Mouse (Mus musculus) intestine, embryonic 16.5 days (tissue): ENCODE data around the gene Ulk4. TPM values are rescaled to one million over a fixed set of nuclear protein-coding genes. Genes with fewer than 3 reads are reported as not detected.

Experiments
- ATAC-seq: fragments of 200-750 bp; cut with Nextera tagmentation; 2 replicates; pipeline ENCODE4 v1.8.0; 2017; ENCODE audit warnings: moderate TSS enrichment, moderate library complexity
- H3K27ac ChIP-seq: fragments of 300-500 bp; sonication (generic); 2 replicates; pipeline ENCODE4 v1.5.1; 2014; ENCODE audit warnings: mild to moderate bottlenecking, low read length
- H3K27me3 ChIP-seq: fragments of 300-500 bp; sonication (generic); replicated peaks from 2 replicates; pipeline ENCODE4 v1.6.1; 2014; ENCODE audit warnings: low read length, control low read depth, mixed read lengths; ENCODE audit not compliant: control insufficient read depth, insufficient read depth
- H3K36me3 ChIP-seq: fragments of 300-500 bp; sonication (generic); 2 replicates; pipeline ENCODE4 v1.6.1; 2014; ENCODE audit warnings: low read length, control low read depth; ENCODE audit not compliant: control insufficient read depth, insufficient read depth
- H3K4me1 ChIP-seq: fragments of 300-500 bp; sonication (generic); 2 replicates; pipeline ENCODE4 v1.6.1; 2014; ENCODE audit warnings: low read length, control low read depth, mixed read lengths; ENCODE audit not compliant: control insufficient read depth, insufficient read depth
- H3K4me2 ChIP-seq: fragments of 300-500 bp; sonication (generic); 2 replicates; pipeline ENCODE4 v1.6.1; 2014; ENCODE audit warnings: low read depth, low read length, control low read depth
- H3K4me3 ChIP-seq: fragments of 300-500 bp; sonication (generic); 2 replicates; pipeline ENCODE4 v1.5.1; 2014; ENCODE audit warnings: mild to moderate bottlenecking, low read length
- H3K9ac ChIP-seq: fragments of 300-500 bp; sonication (generic); 2 replicates; pipeline ENCODE4 v1.6.1; 2014; ENCODE audit warnings: low read depth, low read length
- H3K9me3 ChIP-seq: fragments of 300-500 bp; sonication (generic); 2 replicates; pipeline ENCODE4 v1.6.1; 2016; ENCODE audit warnings: low read length, control low read depth; ENCODE audit not compliant: control insufficient read depth
- WGBS: fragments of 180-500 bp; shearing (Covaris S2); extraction: QIAGEN DNeasy Blood & Tissue Kit; methylation state at CpG from one replicate; pipeline ENCODE4 v1.1.7; 2014; 5-methylcytosine and 5-hydroxymethylcytosine counted together
- polyA plus RNA-seq: library from polyadenylated mRNA; unstranded; fragments of >200 nt; fragmentation: Nextera tagmentation; extraction: Ambion mirVana; gene quantifications from 2 replicates; pipeline ENCODE4 v1.2.1, GENCODE M21; 2015

The Ulk4 gene
- polyA plus RNA-seq, 1 experiment from 2014 or later: 120 TPM

DNA sequence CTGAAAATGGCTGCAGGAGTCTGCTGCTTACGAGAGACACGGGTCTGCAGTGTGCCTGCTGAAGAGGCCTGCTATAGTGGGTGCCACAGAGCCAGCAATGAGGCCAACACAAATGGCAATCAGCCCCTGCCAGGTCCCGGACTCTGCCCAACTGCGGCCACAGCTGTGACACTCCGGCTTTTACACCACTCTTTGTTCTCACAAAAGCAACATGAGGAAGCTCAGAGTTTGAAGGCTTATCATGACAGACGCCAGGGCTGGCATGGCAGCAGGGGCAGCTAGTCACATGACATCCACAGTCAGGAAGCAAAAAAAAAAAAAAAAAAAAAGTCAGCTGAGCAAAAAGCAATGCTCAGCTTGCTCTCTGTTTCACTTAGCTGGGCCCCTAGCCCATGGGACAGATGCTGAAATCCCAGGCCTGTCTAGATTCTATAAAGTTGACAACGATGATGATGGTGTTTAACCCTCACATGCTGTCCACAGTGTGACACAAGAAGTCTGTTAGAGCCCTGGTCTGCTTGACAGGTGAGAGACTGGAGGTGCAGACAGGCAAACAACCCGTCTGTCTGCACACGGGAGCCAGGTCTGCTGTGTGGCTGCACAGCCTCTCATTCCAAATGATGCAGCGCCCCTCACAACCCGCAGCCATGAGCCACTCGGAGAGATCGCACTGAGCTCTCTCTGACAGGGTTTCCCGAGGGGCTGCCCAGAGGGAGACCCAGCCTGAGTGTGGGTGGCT lies 253.3 kb downstream of the Ulk4 start:
- H3K36me3 ChIP-seq: no peaks in the 10 kb centered on the region
- H3K4me2 ChIP-seq: no peak overlapping the region
- H3K9ac ChIP-seq: no peak overlapping the region
- no peak overlapping the region for H3K4me3 ChIP-seq
- H3K4me1 ChIP-seq: 0 out of 2 replicates have a peak, but pooled peaks cover 7% of the 10 kb centered on the region
- H3K9me3 ChIP-seq: no peaks in the 10 kb centered on the region
- WGBS: 78% methylated on average over 14 of the region's 14 CpGs
- H3K27me3 ChIP-seq: no peaks in the 10 kb centered on the region
- 0 out of 2 replicates have a peak, but pooled peaks have one; percentile 36 for ATAC-seq
- no peak overlapping the region for H3K27ac ChIP-seq

DNA sequence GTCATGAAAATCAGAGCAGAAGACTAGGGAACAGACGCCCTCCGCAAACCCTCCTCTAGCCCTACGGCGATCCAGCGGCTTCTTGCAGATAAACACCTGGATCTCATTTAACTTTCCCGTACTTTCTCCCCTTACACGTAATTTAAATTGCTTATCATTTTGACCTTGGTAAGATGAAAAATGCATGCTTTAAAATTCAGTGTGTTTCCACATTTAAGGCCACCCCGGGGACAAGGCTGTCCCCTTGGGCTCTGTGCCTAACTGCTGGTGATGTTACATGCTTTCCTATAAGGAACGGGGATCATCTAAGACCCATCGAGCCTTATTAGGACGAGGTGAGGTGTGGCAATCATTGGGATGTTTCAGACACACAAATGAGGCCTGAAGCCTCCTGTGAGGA lies 256.6 kb downstream of the Ulk4 start:
- H3K4me2 ChIP-seq: no peak overlapping the region
- WGBS: 85% methylated on average over 11 of the region's 11 CpGs
- H3K4me3 ChIP-seq: no peak overlapping the region
- no peaks in the 10 kb centered on the region for H3K36me3 ChIP-seq
- no peak overlapping the region for H3K9ac ChIP-seq
- no peak for ATAC-seq
- peaks cover 12% of the 10 kb centered on the region; the same call in 1 of the 2 replicates for H3K4me1 ChIP-seq
- H3K27ac ChIP-seq: no peak overlapping the region
- H3K27me3 ChIP-seq: no peaks in the 10 kb centered on the region
- H3K9me3 ChIP-seq: no peaks in the 10 kb centered on the region

- no peaks in the 10 kb centered on the region for H3K36me3 ChIP-seq
- peaks cover 12% of the 10 kb centered on the region; the same call in 1 of the 2 replicates for H3K4me1 ChIP-seq
- no peaks in the 10 kb centered on the region for H3K9me3 ChIP-seq
- no peak overlapping the region for H3K9ac ChIP-seq
- no peak overlapping the region for H3K4me3 ChIP-seq
- H3K27me3 ChIP-seq: no peaks in the 10 kb centered on the region
- WGBS: 80% methylated on average over 13 of the region's 13 CpGs
- no peak overlapping the region for H3K27ac ChIP-seq
- H3K4me2 ChIP-seq: no peak overlapping the region
- no peak for ATAC-seq
Measured at GRCm38 (mm10) chr9:121019932-121020331, 257.1 kb downstream of the Ulk4 start.

- no peak overlapping the region for H3K4me2 ChIP-seq
- 0 out of 2 replicates have a peak overlapping the region, but pooled peaks have one; percentile 11 for H3K27ac ChIP-seq
- no peaks in the 10 kb centered on the region for H3K27me3 ChIP-seq
- no peaks in the 10 kb centered on the region for H3K9me3 ChIP-seq
- 80% methylated on average over 2 of the region's 2 CpGs for WGBS
- H3K4me1 ChIP-seq: peaks cover 12% of the 10 kb centered on the region; the same call in 1 of the 2 replicates
- no peak overlapping the region for H3K4me3 ChIP-seq
- H3K36me3 ChIP-seq: no peaks in the 10 kb centered on the region
- no peak overlapping the region for H3K9ac ChIP-seq
- ATAC-seq: peak; percentile 83
Measured at GRCm38 (mm10) chr9:121018524-121019315, 258.3 kb downstream of the Ulk4 start.

- H3K27me3 ChIP-seq: no peaks in the 10 kb centered on the region
- ATAC-seq: no peak
- peaks cover 14% of the 10 kb centered on the region; the same call in 1 of the 2 replicates for H3K4me1 ChIP-seq
- no peak overlapping the region for H3K4me2 ChIP-seq
- no peak overlapping the region for H3K9ac ChIP-seq
- H3K27ac ChIP-seq: no peak overlapping the region
- no peak overlapping the region for H3K4me3 ChIP-seq
- H3K9me3 ChIP-seq: no peaks in the 10 kb centered on the region
- WGBS: 66% methylated on average over 11 of the region's 11 CpGs
- H3K36me3 ChIP-seq: no peaks in the 10 kb centered on the region
Measured at GRCm38 (mm10) chr9:121015810-121016502, 261.0 kb downstream of the Ulk4 start.

GRCm38 (mm10) chr9:121011540-121011939 lies 265.5 kb downstream of the Ulk4 start:
- no peak overlapping the region for H3K27ac ChIP-seq
- 45% methylated on average over 4 of the region's 4 CpGs for WGBS
- H3K9me3 ChIP-seq: no peaks in the 10 kb centered on the region
- no peak overlapping the region for H3K4me3 ChIP-seq
- peak; percentile 52; the same call in 1 of the 2 replicates for ATAC-seq
- peaks cover 12% of the 10 kb centered on the region; the same call in 1 of the 2 replicates for H3K4me1 ChIP-seq
- H3K4me2 ChIP-seq: no peak overlapping the region
- H3K36me3 ChIP-seq: no peaks in the 10 kb centered on the region
- no peak overlapping the region for H3K9ac ChIP-seq
- no peaks in the 10 kb centered on the region for H3K27me3 ChIP-seq

DNA sequence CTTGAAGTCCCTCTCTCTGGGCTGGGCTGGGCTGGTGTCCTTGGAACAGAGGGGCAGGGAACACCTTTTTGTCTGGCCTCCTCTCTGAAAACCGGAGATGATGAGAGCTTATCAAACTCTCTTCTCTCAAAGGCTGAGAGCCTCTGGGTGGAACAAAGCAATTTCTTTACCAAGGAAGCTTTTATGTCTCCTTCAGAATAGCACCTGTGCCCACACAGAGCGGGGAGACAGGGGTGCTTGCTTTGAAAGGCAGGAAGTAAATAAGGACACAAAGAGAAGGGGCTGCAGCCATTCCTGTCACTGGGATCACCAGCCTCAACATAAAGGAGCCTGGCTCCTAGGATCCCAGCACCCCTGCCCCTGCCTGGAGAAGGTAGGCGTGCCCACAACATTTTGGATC lies 266.5 kb downstream of the Ulk4 start:
- no peak overlapping the region for H3K4me3 ChIP-seq
- H3K27me3 ChIP-seq: no peaks in the 10 kb centered on the region
- ATAC-seq: no peak
- no peaks in the 10 kb centered on the region for H3K9me3 ChIP-seq
- H3K4me2 ChIP-seq: no peak overlapping the region
- H3K36me3 ChIP-seq: no peaks in the 10 kb centered on the region
- no peak overlapping the region for H3K27ac ChIP-seq
- peaks cover 8% of the 10 kb centered on the region; the same call in 1 of the 2 replicates for H3K4me1 ChIP-seq
- 46% methylated on average over 3 of the region's 3 CpGs for WGBS
- no peak overlapping the region for H3K9ac ChIP-seq

- H3K9me3 ChIP-seq: no peaks in the 10 kb centered on the region
- no peaks in the 10 kb centered on the region for H3K36me3 ChIP-seq
- no peaks in the 10 kb centered on the region for H3K27me3 ChIP-seq
- H3K9ac ChIP-seq: no peak overlapping the region
- H3K4me3 ChIP-seq: no peak overlapping the region
- ATAC-seq: no peak
- H3K4me2 ChIP-seq: no peak overlapping the region
- H3K4me1 ChIP-seq: peaks cover 18% of the 10 kb centered on the region
- 66% methylated on average over 7 of the region's 7 CpGs for WGBS
- H3K27ac ChIP-seq: no peak overlapping the region
Measured at GRCm38 (mm10) chr9:121005961-121006360, 271.0 kb downstream of the Ulk4 start.
